Mouse (Mus musculus) limb, embryonic 14.5 days (tissue): ENCODE data around the gene Hist1h2be. TPM values are rescaled to one million over a fixed set of nuclear protein-coding genes. Genes with fewer than 3 reads are reported as not detected.
"Not testable (repeated sequence)": the region's sequence is repeated elsewhere in the genome, so short reads cannot be mapped to it uniquely, and the experiment has no call there.

Source experiments
- ATAC-seq: fragments of 200-750 bp; cut with Nextera tagmentation; 2 replicates; pipeline ENCODE4 v1.8.0; 2017; ENCODE audit warnings: low read depth, moderate number of reproducible peaks, moderate TSS enrichment; ENCODE audit not compliant: low FRiP score
- DNase-seq: peaks from one replicate; pipeline ENCODE4 v3.0.0-alpha.2; 2015; ENCODE audit warnings: low spot score
- H3K27ac ChIP-seq: fragments of 300-500 bp; sonication (generic); replicated peaks from 2 replicates; pipeline ENCODE4 v1.5.1; 2014; ENCODE audit warnings: low read depth, mild to moderate bottlenecking, low read length, moderate library complexity, mixed read lengths
- H3K27me3 ChIP-seq: fragments of 300-500 bp; sonication (generic); 2 replicates; pipeline ENCODE4 v1.6.1; 2014; ENCODE audit warnings: low read length, mixed read lengths; ENCODE audit not compliant: control insufficient read depth, insufficient read depth
- H3K36me3 ChIP-seq: fragments of 300-500 bp; sonication (generic); 2 replicates; pipeline ENCODE4 v1.6.1; 2014; ENCODE audit warnings: mild to moderate bottlenecking, low read length, moderate library complexity, mixed read lengths; ENCODE audit not compliant: control insufficient read depth, insufficient read depth
- H3K4me1 ChIP-seq: fragments of 300-500 bp; sonication (generic); 2 replicates; pipeline ENCODE4 v1.6.1; 2014; ENCODE audit warnings: antibody characterized with exemption, low read length, mixed read lengths; ENCODE audit not compliant: control insufficient read depth, insufficient read depth
- H3K4me2 ChIP-seq: fragments of 300-500 bp; sonication (generic); replicated peaks from 2 replicates; pipeline ENCODE4 v1.6.1; 2014; ENCODE audit warnings: low read depth, mild to moderate bottlenecking, low read length, moderate library complexity; ENCODE audit not compliant: severe bottlenecking
- H3K4me3 ChIP-seq: fragments of 300-500 bp; sonication (generic); replicated peaks from 2 replicates; pipeline ENCODE4 v1.5.1; 2014; ENCODE audit warnings: low read length
- H3K9ac ChIP-seq: fragments of 300-500 bp; sonication (generic); 2 replicates; pipeline ENCODE4 v1.6.1; 2014; ENCODE audit warnings: mild to moderate bottlenecking, low read depth, low read length, moderate library complexity; ENCODE audit not compliant: severe bottlenecking
- H3K9me3 ChIP-seq: fragments of 300-500 bp; sonication (generic); 2 replicates; pipeline ENCODE4 v1.6.1; 2016; ENCODE audit warnings: low read length; ENCODE audit not compliant: control insufficient read depth
- POLR2A ChIP-seq: fragments of 200-500 bp; IDR thresholded peaks from 2 replicates; pipeline ENCODE4 v1.8.0; 2012; ENCODE audit warnings: inconsistent platforms, mild to moderate bottlenecking, moderate library complexity, borderline replicate concordance; ENCODE audit not compliant: insufficient read depth, insufficient read length; ENCODE audit errors: extremely low read depth
- WGBS: fragments of 180-500 bp; shearing (Covaris S2); extraction: QIAGEN DNeasy Blood & Tissue Kit; methylation state at CpG from one replicate; pipeline ENCODE4 v1.1.7; 2014; 5-methylcytosine and 5-hydroxymethylcytosine counted together
- polyA plus RNA-seq, 2 experiments: library from polyadenylated mRNA; depleted of rRNA in 1 of 2; stranded (reverse) in 1 of 2; unstranded in 1 of 2; fragments of >200 nt; fragmentation: Nextera tagmentation in 1 of 2; extraction: Ambion mirVana in 1 of 2; gene quantifications; 2 replicates each; pipeline versions ENCODE4 v1.2.1 to v1.2.3; 2012 to 2014

The Hist1h2be gene
- polyA plus RNA-seq, 2 experiments: 1.5 to 3.0 TPM

DNA sequence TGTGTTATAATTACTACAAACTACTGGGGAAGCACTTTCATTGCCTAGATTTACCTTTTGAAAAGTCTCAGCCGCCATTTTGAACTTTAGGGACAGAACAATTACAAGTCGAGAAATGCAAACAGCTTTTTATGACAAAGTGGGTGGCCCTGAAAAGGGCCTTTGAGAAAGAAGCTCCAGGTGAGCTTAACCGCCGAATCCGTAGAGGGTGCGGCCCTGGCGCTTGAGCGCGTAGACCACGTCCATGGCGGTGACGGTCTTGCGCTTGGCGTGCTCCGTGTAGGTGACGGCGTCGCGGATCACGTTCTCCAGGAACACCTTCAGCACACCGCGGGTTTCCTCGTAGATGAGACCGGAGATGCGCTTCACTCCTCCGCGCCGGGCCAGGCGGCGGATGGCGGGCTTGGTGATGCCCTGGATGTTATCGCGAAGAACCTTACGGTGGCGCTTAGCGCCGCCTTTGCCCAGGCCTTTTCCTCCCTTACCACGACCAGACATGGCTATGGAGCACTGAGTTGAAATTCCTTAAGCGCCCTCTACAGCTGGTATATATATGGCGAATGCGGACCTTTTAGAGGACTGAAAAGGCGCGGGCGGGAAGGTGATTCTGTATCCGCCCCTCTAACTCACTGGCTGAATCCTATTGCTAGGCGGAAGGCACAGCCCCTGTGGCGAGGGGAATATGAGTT, 69.6 kb downstream of the Hist1h2be start, which contains the start of gene Hist1h4f:
Gene Hist1h4f, minus strand, starts transcription at position 503 of the 689 bp plus-strand sequence.
- TF ChIP-seq POLR2A: peak; percentile 94; the same call in 1 of the 2 replicates
- DNase-seq (peak; percentile 98), ATAC-seq (peak; percentile 86)
- not testable (repeated sequence) for H3K36me3 ChIP-seq, H3K27me3 ChIP-seq, H3K9me3 ChIP-seq
- H3K4me1 ChIP-seq: peaks cover 13% of the 10 kb centered on the region
- peak within 1 kb of the TSS; percentile 46 for H3K4me2 ChIP-seq
- H3K27ac ChIP-seq: peak within 1 kb of the TSS; percentile 69
- peak within 1 kb of the TSS; percentile 36 for H3K4me3 ChIP-seq
- under 1% methylated on average over 26 of the region's 47 CpGs for WGBS
- H3K9ac ChIP-seq: peak within 1 kb of the TSS; percentile 48

DNA sequence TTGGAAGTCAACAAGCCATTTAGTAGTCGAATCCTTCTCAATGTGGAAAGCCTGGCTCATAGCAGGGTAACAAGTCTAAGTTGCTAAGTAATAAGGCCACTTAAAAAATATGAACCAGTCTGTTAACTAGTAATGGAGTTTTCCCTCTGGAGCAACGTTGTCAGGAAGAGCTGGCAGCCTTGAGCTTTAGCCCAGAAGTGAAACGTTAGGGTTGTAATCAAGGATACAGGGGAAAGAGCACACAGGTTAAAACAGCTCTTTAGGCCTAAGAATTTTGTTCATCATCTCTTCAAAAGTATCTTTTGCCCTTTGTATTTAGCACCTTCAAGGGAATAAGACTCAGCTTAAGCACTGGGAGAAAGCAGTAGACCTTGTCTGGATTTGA, 70.2 kb downstream of the Hist1h2be start:
- Histone ChIP-seq H3K27ac (peak overlapping the region; percentile 69), H3K4me1 (peaks cover 13% of the 10 kb centered on the region), H3K27me3 (no peaks in the 10 kb centered on the region), H3K36me3 (no peaks in the 10 kb centered on the region), H3K9me3 (no peaks in the 10 kb centered on the region), H3K9ac (peak overlapping the region; percentile 48), H3K4me2 (peak overlapping the region; percentile 46), H3K4me3 (peak overlapping the region; percentile 36)
- ATAC-seq: no peak
- WGBS: 1% methylated on average over 3 of the region's 3 CpGs
- no peak for DNase-seq
- no peak for TF ChIP-seq POLR2A

DNA sequence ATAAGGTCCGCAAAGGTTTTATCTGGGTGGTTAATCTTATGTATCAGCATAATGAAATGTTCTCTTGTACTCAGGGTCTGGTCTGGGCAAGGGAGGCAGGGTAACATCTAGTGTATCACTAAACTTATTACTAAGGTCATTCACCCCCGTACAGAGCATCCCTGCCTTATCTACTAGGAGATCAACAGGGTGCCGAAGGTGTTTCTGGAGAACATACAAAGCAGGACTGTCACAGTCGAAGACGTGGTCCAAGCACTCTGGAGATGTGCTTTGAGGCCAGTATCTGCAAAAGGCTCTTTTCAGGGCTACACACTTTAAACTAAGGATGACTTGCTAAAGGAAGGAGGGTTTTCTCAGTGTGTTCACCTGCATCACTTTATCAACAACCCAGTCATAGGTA, 74.2 kb downstream of the Hist1h2be start:
- no peak overlapping the region for H3K4me3 ChIP-seq
- H3K4me2 ChIP-seq: no peak overlapping the region
- H3K4me1 ChIP-seq: no peaks in the 10 kb centered on the region
- DNase-seq (no peak), ATAC-seq (no peak)
- no peaks in the 10 kb centered on the region for H3K9me3 ChIP-seq
- WGBS: 81% methylated on average over 5 of the region's 5 CpGs
- H3K36me3 ChIP-seq: no peaks in the 10 kb centered on the region
- no peak overlapping the region for H3K27ac ChIP-seq
- H3K9ac ChIP-seq: no peak overlapping the region
- no peaks in the 10 kb centered on the region for H3K27me3 ChIP-seq
- no peak for TF ChIP-seq POLR2A

DNA sequence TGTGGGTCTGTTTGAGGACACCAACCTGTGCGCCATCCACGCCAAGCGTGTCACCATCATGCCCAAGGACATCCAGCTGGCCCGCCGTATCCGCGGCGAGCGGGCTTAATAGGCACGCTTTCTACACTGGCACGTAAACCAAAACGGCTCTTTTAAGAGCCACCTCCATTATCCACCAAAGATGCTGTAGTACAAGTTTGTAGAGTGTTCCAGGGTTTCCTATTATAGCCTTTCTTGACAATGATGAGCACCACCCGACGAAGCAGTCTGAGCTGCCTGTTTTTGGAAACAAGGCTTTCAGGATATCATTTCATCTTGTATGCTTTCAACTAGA, 76.2 kb downstream of the Hist1h2be start:
- Histone ChIP-seq H3K4me3 (peak overlapping the region; percentile 41), H3K4me2 (peak overlapping the region; percentile 36; the same call in 1 of the 2 replicates), H3K9ac (peak overlapping the region; percentile 61; the same call in 1 of the 2 replicates)
- ATAC-seq, H3K27ac ChIP-seq, H3K36me3 ChIP-seq, H3K4me1 ChIP-seq, H3K27me3 ChIP-seq, H3K9me3 ChIP-seq, DNase-seq: not testable (repeated sequence)
- under 1% methylated on average over 8 of the region's 14 CpGs for WGBS

DNA sequence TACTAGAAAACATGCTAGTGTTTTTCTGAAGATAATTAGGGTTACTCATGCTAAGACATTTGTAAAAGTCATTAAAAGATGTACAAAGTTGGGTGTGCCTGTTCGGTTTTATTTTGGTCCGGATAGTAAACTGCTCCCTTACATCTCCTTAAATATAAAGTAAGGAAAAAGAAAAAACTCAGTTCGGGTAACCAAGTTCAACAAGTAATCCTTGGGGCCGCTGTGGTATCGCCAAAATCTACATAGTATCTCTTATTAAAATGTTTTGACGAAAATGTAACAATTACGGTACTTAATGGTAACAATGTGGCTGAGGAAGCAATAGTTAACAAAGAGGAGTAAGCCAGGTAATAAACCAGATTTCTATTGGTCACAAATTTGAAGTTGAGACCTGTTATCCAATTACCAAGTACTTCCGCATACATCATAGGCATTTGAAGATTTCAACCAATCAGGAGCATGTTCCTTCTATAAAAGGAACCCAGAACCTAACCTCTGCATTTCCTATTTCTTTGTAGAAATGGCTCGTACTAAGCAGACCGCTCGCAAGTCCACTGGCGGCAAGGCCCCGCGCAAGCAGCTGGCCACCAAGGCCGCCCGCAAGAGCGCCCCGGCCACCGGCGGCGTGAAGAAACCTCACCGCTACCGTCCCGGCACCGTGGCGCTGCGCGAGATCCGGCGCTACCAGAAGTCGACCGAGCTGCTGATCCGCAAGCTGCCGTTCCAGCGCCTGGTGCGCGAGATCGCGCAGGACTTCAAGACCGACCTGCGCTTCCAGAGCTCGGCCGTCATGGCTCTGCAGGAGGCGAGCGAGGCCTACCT, 76.7 kb downstream of the Hist1h2be start, which contains the start of gene Hist1h3f:
Gene Hist1h3f, plus strand, starts transcription at position 88 of the 822 bp plus-strand sequence.
- Histone ChIP-seq H3K36me3 (no peaks in the 10 kb centered on the region), H3K9me3 (no peaks in the 10 kb centered on the region), H3K27ac (peak within 1 kb of the TSS; percentile 97), H3K4me2 (peak within 1 kb of the TSS; percentile 83), H3K9ac (peak within 1 kb of the TSS; percentile 61), H3K4me3 (peak within 1 kb of the TSS; percentile 41), H3K27me3 (no peaks in the 10 kb centered on the region), H3K4me1 (no peaks in the 10 kb centered on the region)
- DNase-seq (peak; percentile 99), ATAC-seq (peak; percentile 92)
- under 1% methylated on average over 22 of the region's 45 CpGs for WGBS
- TF ChIP-seq POLR2A: peak; percentile 94; the same call in 1 of the 2 replicates
